Mouse (Mus musculus) limb, embryonic 14.5 days (tissue): Measurements from ENCODE around the gene Plcb4. TPM values are rescaled to one million over a fixed set of nuclear protein-coding genes. Genes with fewer than 3 reads are reported as not detected.
"Not testable (repeated sequence)": the region's sequence is repeated elsewhere in the genome, so short reads cannot be mapped to it uniquely, and the experiment has no call there.

ENCODE experiments used
- ATAC-seq: fragments of 200-750 bp; cut with Nextera tagmentation; 2 replicates; pipeline ENCODE4 v1.8.0; 2017; ENCODE audit warnings: low read depth, moderate number of reproducible peaks, moderate TSS enrichment; ENCODE audit not compliant: low FRiP score
- DNase-seq: peaks from one replicate; pipeline ENCODE4 v3.0.0-alpha.2; 2015; ENCODE audit warnings: low spot score
- H3K27ac ChIP-seq: fragments of 300-500 bp; sonication (generic); replicated peaks from 2 replicates; pipeline ENCODE4 v1.5.1; 2014; ENCODE audit warnings: low read depth, mild to moderate bottlenecking, low read length, moderate library complexity, mixed read lengths
- H3K27me3 ChIP-seq: fragments of 300-500 bp; sonication (generic); 2 replicates; pipeline ENCODE4 v1.6.1; 2014; ENCODE audit warnings: low read length, mixed read lengths; ENCODE audit not compliant: control insufficient read depth, insufficient read depth
- H3K36me3 ChIP-seq: fragments of 300-500 bp; sonication (generic); 2 replicates; pipeline ENCODE4 v1.6.1; 2014; ENCODE audit warnings: mild to moderate bottlenecking, low read length, moderate library complexity, mixed read lengths; ENCODE audit not compliant: control insufficient read depth, insufficient read depth
- H3K4me1 ChIP-seq: fragments of 300-500 bp; sonication (generic); 2 replicates; pipeline ENCODE4 v1.6.1; 2014; ENCODE audit warnings: antibody characterized with exemption, low read length, mixed read lengths; ENCODE audit not compliant: control insufficient read depth, insufficient read depth
- H3K4me2 ChIP-seq: fragments of 300-500 bp; sonication (generic); replicated peaks from 2 replicates; pipeline ENCODE4 v1.6.1; 2014; ENCODE audit warnings: low read depth, mild to moderate bottlenecking, low read length, moderate library complexity; ENCODE audit not compliant: severe bottlenecking
- H3K4me3 ChIP-seq: fragments of 300-500 bp; sonication (generic); replicated peaks from 2 replicates; pipeline ENCODE4 v1.5.1; 2014; ENCODE audit warnings: low read length
- H3K9ac ChIP-seq: fragments of 300-500 bp; sonication (generic); 2 replicates; pipeline ENCODE4 v1.6.1; 2014; ENCODE audit warnings: mild to moderate bottlenecking, low read depth, low read length, moderate library complexity; ENCODE audit not compliant: severe bottlenecking
- H3K9me3 ChIP-seq: fragments of 300-500 bp; sonication (generic); 2 replicates; pipeline ENCODE4 v1.6.1; 2016; ENCODE audit warnings: low read length; ENCODE audit not compliant: control insufficient read depth
- POLR2A ChIP-seq: fragments of 200-500 bp; IDR thresholded peaks from 2 replicates; pipeline ENCODE4 v1.8.0; 2012; ENCODE audit warnings: inconsistent platforms, mild to moderate bottlenecking, moderate library complexity, borderline replicate concordance; ENCODE audit not compliant: insufficient read depth, insufficient read length; ENCODE audit errors: extremely low read depth
- WGBS: fragments of 180-500 bp; shearing (Covaris S2); extraction: QIAGEN DNeasy Blood & Tissue Kit; methylation state at CpG from one replicate; pipeline ENCODE4 v1.1.7; 2014; 5-methylcytosine and 5-hydroxymethylcytosine counted together
- polyA plus RNA-seq, 2 experiments: library from polyadenylated mRNA; depleted of rRNA in 1 of 2; stranded (reverse) in 1 of 2; unstranded in 1 of 2; fragments of >200 nt; fragmentation: Nextera tagmentation in 1 of 2; extraction: Ambion mirVana in 1 of 2; gene quantifications; 2 replicates each; pipeline versions ENCODE4 v1.2.1 to v1.2.3; 2012 to 2014

The Plcb4 gene
- polyA plus RNA-seq, 2 experiments, result 13.1 to 23.1 TPM

- no peak for DNase-seq
- Histone ChIP-seq H3K9ac (no peak overlapping the region), H3K9me3 (no peaks in the 10 kb centered on the region), H3K27me3 (no peaks in the 10 kb centered on the region), H3K36me3 (no peaks in the 10 kb centered on the region), H3K4me2 (no peak overlapping the region), H3K27ac (no peak overlapping the region), H3K4me3 (no peak overlapping the region), H3K4me1 (no peaks in the 10 kb centered on the region)
- no peak for TF ChIP-seq POLR2A
- 83% methylated on average over 2 of the region's 2 CpGs for WGBS
- no peak for ATAC-seq
Observed at GRCm38 (mm10) chr2:135894582-135894981, 235.8 kb downstream of the Plcb4 start.

- Histone ChIP-seq H3K4me1 (no peaks in the 10 kb centered on the region), H3K27me3 (no peaks in the 10 kb centered on the region), H3K4me2 (no peak overlapping the region), H3K36me3 (no peaks in the 10 kb centered on the region), H3K27ac (no peak overlapping the region), H3K9me3 (no peaks in the 10 kb centered on the region), H3K9ac (no peak overlapping the region), H3K4me3 (no peak overlapping the region)
- WGBS, result 86% methylated on average over 4 of the region's 4 CpGs
- TF ChIP-seq POLR2A, result no peak
- DNase-seq (no peak), ATAC-seq (no peak)
Observed at GRCm38 (mm10) chr2:135898025-135898424, 239.2 kb downstream of the Plcb4 start.

GRCm38 (mm10) chr2:135899931-135900330 lies 241.1 kb downstream of the Plcb4 start:
- H3K4me2 ChIP-seq, H3K4me1 ChIP-seq, H3K9ac ChIP-seq, H3K27me3 ChIP-seq, ATAC-seq, H3K9me3 ChIP-seq, DNase-seq, H3K4me3 ChIP-seq, H3K27ac ChIP-seq, H3K36me3 ChIP-seq: not testable (repeated sequence)
- WGBS, result 88% methylated on average over 4 of the region's 4 CpGs

GRCm38 (mm10) chr2:135901015-135901414 lies 242.2 kb downstream of the Plcb4 start:
- Histone ChIP-seq H3K27me3 (no peaks in the 10 kb centered on the region), H3K36me3 (no peaks in the 10 kb centered on the region), H3K4me1 (no peaks in the 10 kb centered on the region), H3K4me2 (no peak overlapping the region), H3K9ac (no peak overlapping the region), H3K4me3 (no peak overlapping the region), H3K9me3 (no peaks in the 10 kb centered on the region), H3K27ac (no peak overlapping the region)
- TF ChIP-seq POLR2A, result no peak
- DNase-seq (no peak), ATAC-seq (no peak)
- 87% methylated on average over 4 of the region's 4 CpGs for WGBS

GRCm38 (mm10) chr2:135904262-135904661 lies 245.5 kb downstream of the Plcb4 start:
- no peak for TF ChIP-seq POLR2A
- no peaks in the 10 kb centered on the region for H3K9me3 ChIP-seq
- DNase-seq (no peak), ATAC-seq (no peak)
- no peak overlapping the region for H3K4me3 ChIP-seq
- no peak overlapping the region for H3K9ac ChIP-seq
- no peaks in the 10 kb centered on the region for H3K27me3 ChIP-seq
- 72% methylated on average over 4 of the region's 4 CpGs for WGBS
- H3K27ac ChIP-seq, result no peak overlapping the region
- H3K4me1 ChIP-seq, result no peaks in the 10 kb centered on the region
- H3K4me2 ChIP-seq, result no peak overlapping the region
- H3K36me3 ChIP-seq, result no peaks in the 10 kb centered on the region

GRCm38 (mm10) chr2:135904791-135905190 lies 246.0 kb downstream of the Plcb4 start:
- TF ChIP-seq POLR2A, result no peak

More at GRCm38 (mm10) chr2:135904791-135905190, 246.0 kb downstream of the Plcb4 start:
- Histone ChIP-seq H3K4me1 (no peaks in the 10 kb centered on the region), H3K4me3 (no peak overlapping the region), H3K9ac (no peak overlapping the region), H3K4me2 (no peak overlapping the region), H3K27ac (no peak overlapping the region), H3K9me3 (no peaks in the 10 kb centered on the region), H3K27me3 (no peaks in the 10 kb centered on the region), H3K36me3 (no peaks in the 10 kb centered on the region)
- 92% methylated on average over 4 of the region's 4 CpGs for WGBS
- DNase-seq (no peak), ATAC-seq (no peak)
